Mouse (Mus musculus) neural tube, embryonic 10.5 days (tissue): ENCODE results near the gene 1700025G04Rik.

Experiments used
- DNase-seq: peaks from one replicate; pipeline ENCODE4 v3.0.0-alpha.2; 2017; ENCODE audit warnings: low spot score; ENCODE audit errors: extremely low spot score

Gene 1700025G04Rik

DNA sequence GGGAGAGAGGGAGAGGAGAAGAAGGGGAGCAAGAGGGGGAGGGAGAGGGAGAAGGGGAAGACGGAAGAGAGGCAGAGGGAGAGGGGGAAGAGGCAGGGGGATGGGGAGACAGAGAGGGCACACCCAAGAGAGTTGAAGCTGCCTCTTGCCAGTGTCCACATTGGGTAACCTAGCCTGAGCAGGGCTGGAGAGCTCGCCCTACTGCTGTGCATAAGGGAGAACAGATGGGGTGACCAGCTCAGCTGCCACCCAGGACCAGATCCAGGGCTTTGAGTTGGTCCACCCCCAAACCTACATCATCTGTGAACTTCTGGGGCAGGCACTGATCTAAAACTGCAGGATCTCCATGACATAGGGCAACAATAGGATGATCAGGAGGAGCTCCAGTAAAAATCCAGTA is 125.1 kb downstream of the 1700025G04Rik start:
- DNase-seq, result no peak

DNA sequence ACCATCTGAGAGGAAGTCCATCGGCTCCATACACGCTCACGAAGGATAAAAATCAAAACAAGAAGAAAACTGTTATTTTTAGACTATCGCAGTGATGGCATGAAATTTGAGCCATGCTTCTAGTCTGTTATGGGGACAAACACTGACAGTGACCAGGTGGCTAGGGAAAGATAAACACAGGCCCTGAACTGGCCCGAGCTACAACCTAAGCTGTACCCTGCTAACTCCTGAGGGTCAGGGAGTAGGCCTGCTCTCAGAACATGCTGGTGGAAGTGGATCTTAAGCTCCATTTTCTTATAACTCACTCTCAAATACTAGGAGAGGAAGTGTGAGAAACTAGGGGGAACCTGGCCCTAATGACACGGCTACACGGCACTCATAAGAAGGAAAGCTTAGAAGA is 126.7 kb downstream of the 1700025G04Rik start:
- DNase-seq, result no peak

DNA sequence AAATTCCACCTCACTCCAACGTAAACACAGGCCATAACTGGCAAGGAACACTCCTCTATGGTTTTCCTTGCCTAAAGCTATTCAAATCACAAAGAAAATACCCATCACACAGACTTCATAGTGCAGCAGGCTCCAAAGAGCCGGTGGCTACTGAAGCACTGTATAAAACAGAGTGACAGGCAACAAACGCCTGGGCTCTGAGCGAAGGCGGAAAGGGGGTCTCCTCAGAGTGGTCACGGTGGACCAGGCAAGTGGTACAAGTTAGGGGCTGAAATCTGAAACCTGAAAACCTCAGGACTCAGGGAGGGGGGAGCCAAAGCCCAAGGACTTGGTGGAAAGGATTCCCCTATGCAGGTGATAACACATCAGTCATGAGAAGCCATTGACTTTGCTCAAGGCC is 127.8 kb downstream of the 1700025G04Rik start:
- DNase-seq, result no peak

DNA sequence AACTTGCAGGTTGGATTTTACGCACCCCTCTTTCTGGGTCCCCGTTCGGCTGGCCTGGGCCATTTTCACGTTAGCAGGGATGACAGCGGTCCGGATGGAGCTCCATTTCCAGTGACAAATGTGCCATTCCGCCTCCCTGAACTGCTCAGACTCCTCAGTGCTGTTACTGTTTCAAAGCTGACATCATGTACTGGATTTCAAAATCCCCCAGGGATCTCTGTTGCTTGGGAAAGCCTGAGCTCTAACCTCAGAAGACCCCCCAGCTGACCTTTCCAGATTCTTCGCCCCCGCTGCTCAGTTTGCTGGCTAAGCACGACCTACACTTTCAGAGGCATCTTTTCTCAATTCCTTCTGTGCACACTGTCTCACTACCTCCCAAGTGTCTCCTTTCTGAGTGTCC is 128.7 kb downstream of the 1700025G04Rik start:
- no peak for DNase-seq

DNA sequence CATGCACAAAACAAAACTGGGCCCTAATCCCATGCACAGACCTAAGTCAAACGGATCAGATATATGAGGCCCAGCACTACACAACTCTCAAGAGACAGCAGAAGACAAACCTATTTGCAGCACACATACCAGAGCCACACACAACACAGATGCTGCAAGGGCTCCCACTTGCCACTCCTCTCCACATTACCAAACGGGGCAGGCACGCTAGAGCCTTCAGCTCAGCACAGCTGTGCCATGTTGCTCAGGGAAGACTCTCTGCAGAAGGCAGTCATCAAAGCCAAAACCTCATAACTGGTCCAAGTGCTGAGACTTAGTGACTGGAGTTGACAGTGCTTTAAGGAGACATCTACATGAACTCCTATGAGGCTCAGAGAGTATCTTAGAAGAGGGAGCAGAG is 130.9 kb downstream of the 1700025G04Rik start:
- no peak for DNase-seq

DNA sequence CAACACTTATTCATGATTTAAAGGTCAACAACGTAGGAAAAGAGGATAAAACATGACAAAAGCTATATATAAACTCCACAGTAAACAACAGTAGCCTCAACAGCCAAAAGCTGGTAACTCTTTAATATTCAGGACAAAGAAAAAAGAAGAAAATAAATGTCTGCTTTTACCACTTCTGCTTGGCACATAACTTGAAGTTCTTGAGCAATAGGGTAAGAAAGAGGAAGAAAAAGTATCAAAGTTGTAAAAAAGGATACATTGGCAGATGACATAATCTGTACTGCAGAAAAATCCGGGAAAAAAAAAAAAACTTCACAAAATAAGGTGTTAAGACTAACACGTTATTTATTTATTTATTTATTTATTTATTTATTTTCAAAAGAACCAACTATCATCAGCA is 131.5 kb downstream of the 1700025G04Rik start:
- DNase-seq, result no peak

DNA sequence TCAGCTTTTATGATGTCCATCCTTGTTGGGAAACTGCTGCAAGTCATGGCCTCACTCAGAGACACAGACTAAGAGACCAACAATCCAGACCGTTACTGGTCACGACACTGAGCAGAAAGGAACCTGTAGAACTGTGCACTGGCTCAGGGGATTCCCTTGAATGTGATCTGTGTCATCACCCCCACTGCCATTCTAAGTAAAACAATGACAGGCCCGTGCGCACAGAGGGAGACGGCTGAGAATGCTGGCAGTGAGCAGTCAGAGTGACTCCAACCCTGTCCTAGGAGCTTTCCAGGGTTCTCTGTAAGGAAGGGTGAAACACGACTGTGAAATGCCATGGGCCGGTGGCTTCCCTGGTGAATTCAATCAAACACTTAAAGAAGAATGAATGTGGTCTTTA is 132.3 kb downstream of the 1700025G04Rik start:
- no peak for DNase-seq

DNA sequence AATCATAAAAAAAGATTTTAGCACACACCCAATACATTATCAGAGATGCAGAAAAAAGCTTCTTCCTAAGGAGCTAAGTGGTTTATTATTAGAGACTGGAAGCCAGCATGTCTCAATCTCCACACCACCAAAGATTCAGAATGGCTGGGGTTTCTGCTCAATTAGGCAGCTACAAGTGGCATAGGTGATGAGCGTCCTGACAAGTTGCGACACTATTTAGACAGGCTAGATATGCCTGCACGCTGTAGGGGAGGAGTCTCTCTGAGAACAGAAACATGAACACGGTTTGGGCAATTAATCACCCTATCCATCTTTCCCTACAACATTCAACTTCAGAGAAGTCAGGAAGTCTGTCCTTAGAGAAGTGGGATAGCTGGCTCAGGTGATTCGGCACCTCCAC is 134.1 kb downstream of the 1700025G04Rik start:
- DNase-seq, result no peak

DNA sequence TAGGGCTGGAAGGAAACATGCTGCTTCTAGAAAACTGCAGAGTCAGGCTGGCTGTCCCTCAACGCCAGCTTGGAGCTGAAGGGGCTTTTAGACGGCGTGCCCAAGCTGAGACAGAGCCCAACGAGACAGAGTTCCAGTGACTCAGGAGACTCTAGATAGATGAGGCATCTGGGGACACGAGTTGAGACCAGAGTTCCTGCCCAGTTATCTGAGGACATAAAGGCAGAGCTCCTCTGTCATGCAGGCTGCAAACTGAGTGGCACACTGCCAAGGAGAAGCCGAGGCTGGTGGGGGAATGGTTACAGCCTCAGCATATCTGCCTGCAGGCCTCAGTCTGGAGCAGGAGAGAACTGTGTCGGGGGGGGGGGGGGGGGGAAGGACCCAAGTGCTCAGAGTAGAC is 136.4 kb downstream of the 1700025G04Rik start:
- DNase-seq, result no peak

DNA sequence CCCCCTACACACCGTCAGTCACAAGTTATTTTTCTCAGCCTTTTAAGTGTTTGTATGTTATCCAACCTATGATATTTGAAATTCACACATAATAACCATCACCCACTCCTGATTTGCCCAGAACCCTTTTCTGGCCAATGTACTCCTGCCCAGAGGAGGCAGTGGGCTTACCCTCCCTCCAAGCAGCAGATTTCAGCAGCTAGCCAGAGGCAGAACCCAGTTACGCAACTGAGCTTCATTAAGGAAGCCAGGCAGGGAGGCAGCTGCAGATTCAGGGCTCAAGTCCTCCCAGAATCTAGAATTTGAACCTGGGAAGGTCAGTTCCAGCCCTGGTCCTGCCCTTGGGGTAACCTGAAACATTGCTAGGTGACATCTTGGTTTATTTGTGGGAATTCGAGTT is 141.9 kb downstream of the 1700025G04Rik start:
- no peak for DNase-seq

DNA sequence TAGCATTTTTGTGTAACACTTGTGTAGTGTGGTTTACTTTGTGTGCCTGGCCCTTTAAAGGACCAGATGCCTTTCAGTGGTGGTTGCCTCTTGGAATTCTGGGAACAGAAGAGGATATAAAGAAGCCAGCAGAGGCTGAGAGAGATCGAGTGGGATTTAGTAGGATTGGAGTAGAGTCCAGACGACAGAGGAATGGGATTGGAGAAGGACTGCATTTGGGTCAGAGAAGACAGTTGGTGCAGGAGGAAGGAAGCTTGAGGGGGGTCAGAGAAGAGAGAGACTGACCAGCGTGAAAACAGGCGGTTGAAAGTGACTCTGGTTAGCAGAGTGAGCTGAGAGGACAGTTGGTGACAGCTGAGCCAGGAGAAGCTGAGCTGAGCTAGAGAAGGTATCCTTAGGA is 142.4 kb downstream of the 1700025G04Rik start:
- no peak for DNase-seq

DNA sequence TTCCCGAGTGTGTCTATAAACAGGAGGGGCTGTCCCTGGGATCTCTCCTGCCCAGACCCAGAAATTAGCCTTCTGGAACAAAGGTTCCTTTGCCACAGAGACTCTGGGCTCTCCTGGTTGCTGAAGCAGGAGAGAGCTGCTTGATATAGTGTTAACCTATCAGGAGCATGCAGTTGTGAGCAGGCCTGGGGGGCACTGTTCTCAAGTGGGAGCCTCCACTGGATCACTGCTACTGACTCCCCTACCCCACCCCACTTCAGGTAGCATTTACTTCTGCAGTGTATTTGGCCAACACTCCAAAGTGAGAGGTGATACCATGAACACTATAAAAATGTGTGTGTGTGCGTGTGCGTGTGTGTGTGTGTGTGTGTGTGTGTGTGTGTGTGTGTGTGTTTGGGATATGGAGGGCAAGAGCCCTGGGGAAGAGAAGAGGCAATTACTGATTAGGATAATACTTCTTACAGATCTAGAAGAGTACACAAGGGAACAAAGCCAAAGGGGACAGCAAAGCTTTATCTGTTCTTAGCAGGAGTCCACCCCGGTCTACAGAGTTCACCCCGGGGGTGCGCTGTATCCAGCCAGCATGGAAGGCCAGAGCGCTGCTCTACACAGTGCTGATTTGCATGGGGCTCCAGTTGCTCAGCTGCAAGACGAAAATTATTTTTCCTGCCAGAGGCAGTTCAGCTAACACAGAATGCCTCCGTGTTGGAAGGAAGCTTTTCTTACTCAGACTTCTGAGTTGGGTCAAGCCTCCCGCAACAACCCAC is 145.3 kb downstream of the 1700025G04Rik start:
- no peak for DNase-seq

DNA sequence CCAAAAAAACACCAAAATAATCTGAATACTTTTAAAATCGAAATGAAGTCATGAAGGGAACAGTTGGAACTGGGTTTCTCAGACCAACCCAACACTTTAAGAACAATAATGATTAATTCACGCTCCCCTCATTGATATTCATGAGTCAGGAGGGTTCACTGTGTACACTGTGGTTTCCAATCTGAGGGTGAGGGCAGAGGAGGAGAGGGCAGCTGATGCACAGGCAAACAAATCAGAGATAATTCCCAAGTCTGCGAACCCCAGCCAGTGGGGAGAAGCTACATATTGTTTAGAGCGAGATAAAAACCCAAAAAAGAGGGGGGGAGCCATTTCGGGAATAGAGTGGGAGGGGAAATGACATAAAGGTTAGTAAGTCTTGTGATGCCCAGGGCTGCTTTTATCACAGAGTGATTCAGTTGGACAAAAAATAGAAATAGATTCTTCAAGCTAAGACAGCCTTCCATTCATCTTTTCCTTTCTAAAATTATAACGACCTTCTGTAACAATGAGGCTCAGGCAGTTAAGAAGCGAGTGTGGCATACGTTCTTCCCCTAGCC is 146.2 kb downstream of the 1700025G04Rik start:
- no peak for DNase-seq

DNA sequence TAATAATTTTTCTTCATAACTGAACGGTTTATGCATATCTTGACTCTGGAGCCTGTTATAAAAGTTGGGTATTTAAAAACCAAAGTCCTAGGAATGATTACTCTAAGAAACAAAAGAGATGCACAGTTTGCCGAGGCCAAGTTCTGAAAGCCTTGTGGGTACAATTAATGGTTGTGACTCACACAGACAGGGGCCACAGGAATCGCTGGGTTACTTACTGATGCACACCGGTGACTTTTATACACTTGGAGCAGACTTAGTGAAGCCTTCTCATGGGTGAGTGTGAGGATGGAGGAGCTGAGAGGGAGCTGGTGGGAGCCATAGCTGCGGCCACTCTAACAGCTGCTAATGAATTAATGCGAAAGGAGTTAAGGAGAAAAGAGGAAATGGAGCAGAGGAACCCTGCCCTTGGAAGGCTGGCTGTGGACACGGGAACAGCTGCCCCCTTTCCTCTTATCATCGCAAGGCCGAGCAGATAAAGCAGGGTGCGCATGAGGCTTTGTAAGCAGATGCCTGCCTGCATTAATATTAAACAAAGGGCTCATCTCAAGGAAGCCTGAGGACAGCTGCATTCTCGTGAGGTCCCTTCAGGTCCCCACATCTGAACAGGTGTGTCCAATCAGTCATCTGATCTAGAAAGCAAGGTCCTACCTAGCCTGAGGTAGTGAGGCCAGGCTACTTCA is 146.8 kb downstream of the 1700025G04Rik start:
- no peak for DNase-seq

DNA sequence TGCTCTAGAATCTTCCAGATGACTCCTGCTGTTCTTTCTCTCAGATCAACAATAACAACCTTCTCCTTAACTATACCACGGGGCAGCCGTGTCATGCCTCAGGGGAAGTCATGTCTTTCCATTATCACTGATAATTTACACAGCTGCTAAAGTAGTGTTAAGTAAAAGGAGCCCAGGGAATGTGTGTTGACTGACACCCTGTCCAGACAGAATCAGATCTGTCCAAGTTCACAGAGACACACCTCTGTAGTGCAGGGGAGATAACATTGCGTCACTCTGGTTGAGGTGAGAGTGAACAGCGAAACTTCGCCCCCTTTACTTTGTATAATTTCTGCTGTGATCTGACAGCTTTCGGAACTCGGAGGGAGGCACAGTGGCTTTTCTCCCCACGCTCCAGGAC is 149.9 kb downstream of the 1700025G04Rik start:
- DNase-seq, result no peak

DNA sequence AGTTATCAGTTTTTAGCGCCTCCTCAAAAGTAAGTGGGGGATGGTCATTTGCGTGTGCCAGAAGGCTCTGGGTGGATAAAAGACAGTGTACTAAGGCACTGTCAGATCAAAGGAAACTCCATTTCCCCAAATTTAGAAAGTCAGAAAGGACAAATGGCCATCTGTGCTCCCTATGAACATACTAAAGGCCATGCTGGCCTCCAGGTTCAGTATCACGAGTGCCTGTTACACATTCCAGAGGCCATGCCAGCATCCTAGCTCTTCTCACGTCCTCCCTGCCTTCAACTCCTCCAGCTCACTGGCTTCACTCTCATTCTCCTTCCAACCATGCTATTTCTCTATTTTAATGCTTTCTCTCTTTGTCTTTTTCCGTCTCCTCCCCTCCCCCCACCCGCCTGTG is 150.4 kb downstream of the 1700025G04Rik start:
- DNase-seq, result no peak

DNA sequence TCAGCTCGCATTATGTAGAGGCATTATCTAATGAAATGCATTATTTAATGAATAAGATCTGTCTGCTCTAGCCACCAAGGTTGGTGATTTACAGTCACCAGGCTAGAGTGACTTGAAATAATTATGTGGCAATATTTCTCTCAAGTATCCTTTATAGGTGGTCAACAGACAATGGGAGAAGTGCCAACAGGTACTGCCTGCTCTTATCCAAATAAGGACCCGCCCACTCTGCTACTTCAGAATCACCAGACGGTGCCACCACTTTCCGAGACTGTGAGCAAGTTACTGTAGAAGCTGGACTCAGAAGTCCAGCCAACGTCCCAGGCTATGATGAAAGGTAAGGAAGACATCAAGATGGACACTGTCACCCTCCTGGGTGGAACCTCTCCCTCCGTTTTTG is 156.3 kb downstream of the 1700025G04Rik start:
- DNase-seq, result no peak

DNA sequence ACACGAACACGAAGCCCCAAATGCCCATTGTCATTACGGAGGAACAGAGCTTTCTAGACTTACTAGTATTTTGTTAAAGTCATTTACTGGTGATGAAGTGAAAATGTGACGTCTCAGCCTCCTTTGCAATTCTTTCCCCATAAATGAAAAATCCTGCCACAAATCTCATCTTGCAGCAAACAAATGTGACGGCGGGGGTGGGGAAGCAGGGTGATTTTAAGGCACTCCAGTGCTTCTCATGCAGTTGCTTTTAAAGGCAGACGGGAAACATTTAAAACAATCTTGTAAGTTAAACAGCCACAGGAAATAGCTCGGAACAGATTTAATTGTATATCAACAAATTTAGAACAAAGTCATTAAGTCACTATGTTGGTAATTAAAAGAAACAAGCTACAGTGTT is 163.1 kb downstream of the 1700025G04Rik start:
- no peak for DNase-seq

DNA sequence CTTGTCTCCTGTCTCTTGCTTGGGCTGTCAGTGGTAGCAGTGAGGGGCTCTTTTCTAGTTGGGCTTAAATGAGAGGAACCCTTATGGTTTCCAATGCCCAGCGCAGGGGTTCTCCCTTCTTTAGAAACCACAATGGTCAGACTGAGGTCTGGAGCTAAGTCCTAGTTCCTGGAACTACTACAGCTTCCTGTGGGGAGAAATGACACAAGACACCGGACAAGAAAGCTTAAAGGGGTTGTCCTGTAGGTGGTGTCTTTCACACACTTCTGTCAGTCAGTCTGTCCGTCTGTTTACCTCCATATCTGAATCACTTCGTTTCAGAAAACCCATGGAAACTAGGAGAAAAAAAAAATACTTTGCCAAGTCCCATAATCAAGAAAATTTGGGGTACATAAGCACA is 163.8 kb downstream of the 1700025G04Rik start:
- DNase-seq, result no peak

DNA sequence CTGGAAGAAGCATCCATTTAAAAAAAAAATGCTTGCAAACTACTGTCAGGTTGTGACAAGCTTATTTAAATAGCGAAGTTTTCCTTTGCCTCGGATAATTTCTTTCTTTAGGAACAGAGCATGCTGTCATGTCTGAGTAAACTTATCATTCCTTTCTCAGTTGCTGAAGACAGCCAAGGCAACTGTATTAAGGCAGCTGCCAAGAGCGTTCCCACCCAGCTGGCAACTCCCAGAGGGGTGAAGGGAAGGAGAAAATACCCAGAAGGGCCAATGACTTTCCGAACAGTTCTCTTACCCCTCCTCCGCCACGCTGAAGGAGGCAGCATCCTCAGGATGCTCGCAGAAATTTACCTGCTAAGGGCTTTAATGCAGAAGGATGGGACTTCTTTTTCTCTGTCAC is 164.2 kb downstream of the 1700025G04Rik start:
- DNase-seq, result no peak

DNA sequence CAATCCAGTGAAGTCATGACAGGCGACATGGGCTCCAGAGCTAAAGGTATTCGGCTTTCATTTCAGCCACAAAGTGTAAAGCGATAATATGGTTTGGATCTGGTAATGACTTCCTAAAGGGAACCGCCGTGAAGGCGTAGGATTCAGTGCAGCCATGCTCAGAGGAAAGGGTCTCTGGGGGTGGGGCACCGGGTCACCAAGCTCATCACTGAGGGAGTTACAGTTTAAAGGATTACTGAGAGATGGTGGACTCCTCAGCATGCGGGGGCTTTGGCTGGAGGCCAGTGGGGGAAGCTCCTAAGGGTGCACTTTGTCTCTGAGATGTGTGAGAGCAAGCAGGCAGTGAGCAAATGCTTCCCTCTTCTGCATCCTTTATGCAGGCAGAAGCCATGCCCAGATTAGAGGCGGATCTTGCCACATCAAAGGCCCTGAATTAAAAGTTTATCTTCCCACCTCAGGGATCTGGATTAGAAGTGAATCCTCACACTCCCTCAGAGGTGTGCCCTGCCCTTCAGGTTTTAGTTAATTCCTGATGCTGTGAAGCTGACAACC is 171.0 kb downstream of the 1700025G04Rik start:
- no peak for DNase-seq

DNA sequence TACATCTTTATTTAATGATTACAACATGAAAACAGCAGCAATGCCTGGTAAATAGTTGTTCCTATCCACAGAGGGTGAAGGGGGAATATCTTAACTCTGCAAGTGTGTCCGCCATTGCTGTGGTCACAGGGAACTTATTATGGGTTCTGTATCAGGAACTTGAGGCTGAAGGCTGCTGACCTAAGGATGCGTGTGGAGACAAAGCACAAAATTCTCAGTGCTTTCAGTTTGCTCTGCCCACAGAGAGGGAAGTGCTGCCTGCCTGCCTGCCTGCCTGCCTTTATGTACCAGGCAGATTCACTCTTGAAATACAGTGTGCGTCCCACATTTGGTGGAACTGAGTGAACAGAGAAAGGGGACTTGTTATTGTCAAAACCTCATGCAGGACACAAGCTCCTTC is 172.2 kb downstream of the 1700025G04Rik start:
- DNase-seq, result no peak

DNA sequence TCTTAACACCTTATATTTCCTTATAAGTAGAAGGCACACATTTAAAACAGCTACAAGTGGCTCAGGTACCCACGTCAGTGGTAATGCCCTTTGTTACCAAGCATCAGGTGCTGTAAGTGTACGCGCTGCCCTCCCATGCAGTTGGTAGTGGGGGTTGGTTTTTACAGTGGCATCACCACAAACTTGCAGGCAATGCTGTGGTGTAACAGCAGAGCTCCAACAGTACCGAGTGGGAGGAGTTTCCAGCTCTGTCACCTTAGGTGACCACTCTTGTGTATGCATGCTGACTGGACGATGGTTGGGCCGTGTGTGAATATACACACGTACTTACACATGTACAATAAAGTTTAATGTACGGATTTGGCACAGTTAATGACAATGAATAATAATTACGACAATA is 175.4 kb downstream of the 1700025G04Rik start:
- no peak for DNase-seq
